Mouse (Mus musculus): ENCODE measurements around the gene Cmtm4.

Cmtm4 gene

DNA sequence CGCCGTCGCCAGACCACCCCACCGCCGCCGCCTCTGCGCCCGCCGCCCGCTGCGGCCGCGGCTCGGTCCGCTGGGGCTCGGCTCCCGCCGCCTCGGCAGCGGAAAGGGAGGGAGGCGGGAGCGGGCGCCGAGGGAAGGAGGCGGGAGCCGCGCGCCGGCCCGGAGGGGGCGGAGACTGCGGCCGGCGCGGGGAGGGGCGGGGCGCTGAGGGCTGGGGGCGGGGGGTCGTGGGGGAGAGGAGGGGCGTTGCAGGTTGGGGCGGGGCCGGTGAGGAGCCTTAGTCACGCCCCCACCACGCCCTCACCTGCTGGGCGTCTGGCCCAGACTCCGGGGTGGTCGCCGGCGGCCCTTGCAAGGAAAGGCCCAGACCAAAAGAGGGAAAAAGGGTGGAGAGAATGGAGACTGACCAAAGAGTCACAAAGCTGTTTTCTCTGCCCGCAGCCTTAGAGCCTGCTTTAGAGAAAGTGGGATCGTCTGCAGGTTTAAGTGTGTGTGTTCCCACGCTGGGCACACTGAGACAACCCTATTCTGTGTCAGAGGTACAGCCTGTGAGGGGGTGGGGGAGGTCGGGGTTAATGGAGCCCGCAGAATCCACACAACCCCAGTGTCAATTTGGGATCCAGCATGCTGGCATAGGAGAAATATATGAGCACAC is at the start of gene Cmtm4:
Cmtm4 (minus strand) TSS at position 105 of the 655 bp plus-strand sequence.
- peak; percentile 47 for DNase-seq (ENCODE audit: low spot score)

DNA sequence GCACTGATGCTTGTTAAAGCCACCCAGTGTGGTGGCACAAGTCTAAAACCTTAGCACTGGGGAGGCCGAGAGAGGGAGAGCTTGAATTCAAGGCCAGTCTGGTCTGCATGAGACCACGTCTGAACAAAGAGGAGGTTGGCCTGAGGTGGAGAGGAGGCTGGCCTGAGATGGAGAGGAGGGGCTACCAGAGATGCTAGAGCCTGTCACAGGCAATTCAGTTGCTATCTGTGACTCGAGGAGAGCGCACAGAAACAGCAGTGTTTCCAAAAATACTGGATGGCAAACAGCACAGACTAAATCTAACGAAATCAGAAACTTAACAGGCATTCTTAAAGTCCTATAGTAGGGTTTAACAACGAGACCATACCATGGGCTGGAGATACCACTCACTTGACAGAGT is 49.6 kb upstream of the Cmtm4 start:
- no peak for DNase-seq (ENCODE audit: low spot score)

DNA sequence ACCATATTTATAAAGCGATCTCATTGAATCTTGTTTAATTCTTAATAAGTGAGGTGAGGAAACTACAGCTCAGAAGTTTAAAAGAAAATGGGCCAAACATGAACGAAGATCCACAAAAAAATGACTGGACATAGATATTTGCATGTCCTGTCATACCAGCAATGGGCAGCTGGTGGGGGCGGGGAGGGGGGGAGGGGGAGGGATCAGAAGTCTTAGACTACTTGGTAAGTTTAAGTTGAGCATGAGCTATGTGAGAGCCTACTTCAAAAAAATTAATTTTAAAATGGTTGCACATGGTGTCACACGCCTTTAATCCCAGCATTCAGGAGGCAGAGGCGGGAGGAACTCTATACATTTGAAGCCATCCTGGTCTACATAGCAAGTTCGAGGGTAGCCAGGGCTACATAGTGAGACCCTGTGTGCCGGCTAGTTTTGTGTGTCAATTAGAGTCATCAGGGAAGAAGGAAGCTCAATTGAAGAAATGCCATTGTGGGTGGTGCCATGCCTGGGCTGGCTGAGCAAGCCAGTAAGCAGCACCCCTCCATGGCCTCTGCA is 47.6 kb upstream of the Cmtm4 start:
- no peak for DNase-seq (ENCODE audit: low spot score)

DNA sequence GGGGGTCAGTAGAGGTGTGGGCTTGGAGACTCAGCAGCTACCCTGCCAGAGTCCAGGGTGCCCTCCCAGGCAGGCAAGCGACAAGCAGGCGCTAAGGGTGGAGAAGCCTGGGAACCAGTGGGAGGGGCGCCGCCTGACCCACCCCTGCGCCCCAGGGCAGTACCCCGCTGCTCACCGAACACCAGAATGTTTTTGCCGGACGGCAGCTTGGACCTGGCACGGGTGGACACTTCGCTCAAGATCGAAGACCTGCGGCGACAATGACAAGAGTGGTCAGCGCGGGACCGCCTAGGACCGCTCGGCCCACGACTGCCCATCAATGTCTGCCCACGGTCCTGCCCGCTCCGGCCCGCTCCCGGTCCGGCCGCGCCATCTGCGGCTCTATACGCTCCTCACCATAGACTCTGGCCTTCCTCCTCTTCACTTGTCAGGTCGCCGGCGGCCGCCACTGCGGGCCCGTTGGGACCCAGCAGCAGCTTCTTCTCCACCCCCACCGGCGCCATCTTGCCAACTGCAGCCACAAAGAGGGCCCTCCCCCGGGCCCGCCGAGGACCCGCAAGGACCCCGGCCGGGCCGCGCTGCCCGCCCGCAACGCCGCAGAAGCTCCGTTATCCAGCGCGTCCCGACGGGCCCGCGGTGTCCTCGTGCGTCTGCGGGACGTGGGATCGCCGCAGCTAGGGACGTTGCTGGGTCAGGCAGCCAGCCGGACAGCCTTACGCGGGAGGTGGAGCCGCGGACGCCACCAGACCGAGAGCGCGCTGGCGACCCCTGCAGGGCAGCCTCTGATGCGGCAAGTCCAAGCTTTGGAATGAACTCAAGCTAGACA is 46.9 kb upstream of the Cmtm4 start, which contains the start of gene Dync1li2:
Dync1li2 (minus strand) TSS at position 749 of the 826 bp plus-strand sequence.
- peak; percentile 91 for DNase-seq (ENCODE audit: low spot score)

DNA sequence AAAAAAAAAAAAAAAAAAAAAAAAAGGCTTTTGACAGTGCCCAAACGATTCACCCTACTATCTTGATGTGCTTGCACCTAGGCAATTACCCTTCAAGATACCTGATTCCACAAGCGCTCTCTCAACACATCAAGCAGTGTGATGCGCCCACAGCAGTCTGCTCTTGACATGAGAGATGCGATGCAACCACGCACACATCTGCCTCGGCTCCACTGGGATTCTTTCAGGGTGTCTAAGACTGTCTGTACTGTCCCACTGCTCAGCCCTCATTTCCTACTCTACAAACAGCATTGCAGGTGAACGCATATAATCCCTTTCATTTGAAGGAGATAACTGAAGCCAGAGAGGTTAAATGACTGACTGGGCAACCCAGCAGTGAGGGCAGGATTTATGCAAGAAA is 46.0 kb upstream of the Cmtm4 start:
- no peak for DNase-seq (ENCODE audit: low spot score)

DNA sequence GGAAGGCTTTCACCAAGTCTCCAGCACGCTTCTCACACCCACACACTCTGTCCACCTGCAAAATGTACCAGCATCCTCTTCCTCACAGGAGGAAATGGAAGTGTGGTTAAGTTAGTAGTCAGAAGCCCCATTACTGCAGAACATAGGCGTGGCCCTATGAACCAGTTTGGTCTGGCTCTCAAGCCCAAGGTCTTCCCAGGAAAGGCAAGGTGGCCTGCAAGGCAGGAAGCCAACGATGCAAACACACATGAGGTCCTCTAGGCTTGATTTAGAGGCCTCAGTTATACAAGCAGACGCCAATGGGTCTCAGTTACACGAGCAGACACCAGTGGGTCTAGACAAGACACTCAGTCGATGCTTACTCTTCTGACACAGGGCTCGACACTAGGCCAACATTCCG is 43.9 kb upstream of the Cmtm4 start:
- no peak for DNase-seq (ENCODE audit: low spot score)

DNA sequence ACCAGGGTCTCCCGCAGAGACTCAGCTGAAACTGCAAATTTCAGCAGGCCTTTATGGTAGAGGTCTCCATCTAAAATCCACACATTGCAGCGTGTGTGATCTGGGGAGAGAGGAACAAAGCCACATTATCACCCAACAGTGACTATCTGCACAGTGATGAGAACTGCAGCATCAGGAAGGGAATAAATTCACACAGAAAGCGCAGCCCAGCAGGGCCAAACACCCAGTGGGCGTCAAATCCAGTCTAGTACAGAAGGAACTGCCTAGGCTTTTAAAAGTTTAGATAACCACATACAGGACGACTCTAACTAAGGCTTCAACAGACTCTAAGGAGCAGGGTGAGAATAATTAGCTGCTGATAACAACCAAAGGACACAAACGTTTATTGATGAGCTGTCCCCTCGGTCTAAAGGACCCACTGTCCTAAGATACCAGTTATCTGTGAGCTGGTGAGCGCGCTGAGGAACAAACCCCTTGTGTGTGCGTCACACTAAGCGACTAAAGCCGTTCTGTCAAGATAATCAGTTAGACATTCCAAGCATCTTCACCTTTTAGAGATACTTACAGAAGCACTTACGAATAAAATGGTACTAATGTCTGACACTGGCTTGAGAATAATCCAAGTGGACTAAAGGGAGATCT is 42.0 kb upstream of the Cmtm4 start:
- DNase-seq (ENCODE audit: low spot score) = no peak

DNA sequence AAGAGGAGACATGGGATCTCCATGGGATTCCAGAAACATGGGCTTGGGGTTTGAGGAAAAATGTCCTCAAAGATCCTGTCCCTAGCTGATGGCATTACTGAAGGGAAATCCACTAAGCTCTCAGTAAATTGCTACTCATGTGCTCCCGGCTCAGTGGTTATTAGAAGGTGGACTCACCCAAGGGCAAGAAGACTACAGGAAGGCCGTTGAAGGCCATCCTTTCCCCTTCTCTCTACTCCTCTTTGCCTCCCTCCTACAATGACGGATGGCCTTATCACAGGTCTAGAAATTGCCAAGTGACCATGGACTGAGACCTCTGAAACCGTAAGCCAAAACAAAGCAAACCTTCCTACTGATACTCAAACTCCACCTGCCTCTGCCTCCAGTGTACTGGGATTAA is 41.0 kb upstream of the Cmtm4 start:
- DNase-seq (ENCODE audit: low spot score) = no peak

DNA sequence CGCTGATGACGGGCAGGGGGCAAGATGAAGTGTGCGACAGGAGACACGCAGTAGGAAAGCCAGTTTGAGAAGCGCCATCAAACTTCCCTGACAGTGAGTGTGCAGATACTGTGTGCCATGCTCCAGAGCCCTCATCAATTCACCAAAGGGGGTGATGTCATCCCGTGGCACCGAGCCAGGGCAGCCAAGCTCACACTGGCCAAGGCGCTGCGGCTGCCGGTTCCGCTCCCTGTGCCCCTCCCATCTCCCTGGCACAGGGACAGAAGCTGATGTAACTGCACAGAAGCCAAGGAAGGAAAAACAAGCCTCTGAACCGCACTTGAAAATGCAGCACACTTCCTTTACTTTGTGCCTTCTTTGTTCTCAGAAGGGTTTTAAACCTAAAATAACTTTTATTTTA is 40.4 kb upstream of the Cmtm4 start:
- peak; percentile 98 for DNase-seq (ENCODE audit: low spot score)

DNA sequence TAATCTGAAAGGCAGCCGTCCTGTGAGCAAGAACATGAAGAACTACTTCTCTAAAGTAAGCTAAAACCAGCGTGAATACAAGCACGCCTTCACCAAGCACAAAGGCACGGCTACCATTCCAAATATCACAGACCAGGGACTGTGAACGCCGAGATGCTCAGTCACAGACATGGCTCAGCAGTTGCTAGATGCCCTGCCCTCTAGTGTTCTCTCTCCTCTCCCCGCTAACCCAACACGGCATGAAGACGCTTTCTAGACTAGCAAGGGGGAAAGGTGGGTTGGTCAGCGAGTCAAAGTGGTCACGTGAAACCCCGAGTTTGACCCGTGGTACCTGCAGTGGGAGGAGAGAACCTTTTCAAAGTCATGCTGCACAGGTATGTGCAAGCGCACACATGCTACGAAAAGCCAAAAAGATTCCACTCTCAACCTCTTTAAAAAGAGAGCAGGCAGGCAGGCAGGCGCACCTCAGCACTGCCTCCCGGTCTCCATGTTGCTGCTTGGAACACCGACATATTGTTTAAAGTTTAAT is 39.3 kb upstream of the Cmtm4 start:
- no peak for DNase-seq (ENCODE audit: low spot score)

DNA sequence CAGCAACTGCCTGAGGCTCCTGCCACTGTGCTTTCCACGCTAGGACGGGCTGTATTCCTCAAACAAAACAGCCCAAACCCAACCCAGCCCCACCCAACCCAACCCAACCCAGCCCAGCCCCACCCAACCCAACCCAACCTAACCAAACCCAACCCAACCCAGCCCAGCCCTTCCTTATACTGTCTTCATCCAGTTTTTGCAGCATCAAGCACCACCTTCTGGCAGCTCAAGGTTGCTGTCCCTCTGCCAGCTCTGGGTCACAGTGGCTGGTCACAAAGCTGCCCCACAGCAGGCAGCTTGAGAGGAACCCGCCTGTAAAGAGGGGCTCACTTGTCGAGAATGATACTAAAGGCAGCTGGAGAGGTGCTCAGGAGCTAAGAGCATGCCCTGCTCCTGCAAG is 38.7 kb upstream of the Cmtm4 start:
- no peak for DNase-seq (ENCODE audit: low spot score)

DNA sequence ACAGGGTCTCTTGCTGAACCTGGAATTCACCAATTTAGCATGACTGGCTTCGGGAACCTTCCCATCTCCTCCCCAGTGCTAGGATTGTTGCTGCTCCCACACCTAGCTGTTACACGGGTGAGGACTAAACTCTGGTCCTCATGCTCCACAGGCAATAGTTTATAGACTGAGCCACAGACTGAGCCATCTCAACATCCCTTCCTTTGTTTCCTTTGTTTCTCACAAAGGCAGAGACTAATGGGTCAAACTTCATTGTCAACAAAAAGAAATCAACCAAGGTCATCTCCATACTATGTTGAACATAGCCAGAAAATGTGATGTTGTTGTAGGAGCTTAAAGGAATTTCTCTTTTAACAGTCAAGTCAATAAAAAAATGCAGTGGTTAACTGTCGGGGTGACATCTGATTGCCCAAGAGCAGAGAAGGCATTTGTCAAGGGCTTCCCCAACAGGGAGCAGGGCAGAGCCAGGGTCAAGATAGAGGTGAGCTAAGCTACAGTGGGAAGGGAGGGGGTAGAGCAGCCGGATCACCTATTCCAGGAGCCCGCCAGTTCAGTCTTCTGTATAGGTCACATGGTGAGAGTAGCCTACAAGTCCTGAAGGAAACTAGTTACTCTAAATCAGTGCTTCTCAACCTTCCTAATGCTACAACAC is 37.7 kb upstream of the Cmtm4 start:
- no peak for DNase-seq (ENCODE audit: low spot score)

DNA sequence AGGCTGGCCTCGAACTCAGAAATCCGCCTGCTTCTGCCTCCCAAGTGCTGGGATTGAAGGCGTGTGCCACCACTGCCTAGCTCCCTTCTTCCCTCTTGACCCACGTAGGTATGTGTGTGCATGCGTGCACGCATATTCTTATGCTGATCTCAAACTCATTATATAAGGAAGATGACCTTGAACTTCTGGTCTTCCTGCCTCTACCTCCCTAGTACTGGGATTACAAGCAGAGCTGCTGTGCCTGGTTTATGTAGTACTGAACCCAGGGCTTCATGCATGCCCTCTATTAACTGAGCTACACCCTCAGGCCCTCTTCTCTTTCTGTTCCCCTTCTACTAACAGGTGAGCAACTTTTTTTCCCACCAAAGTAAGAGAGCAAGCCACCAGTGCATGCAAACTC is 37.0 kb upstream of the Cmtm4 start:
- no peak for DNase-seq (ENCODE audit: low spot score)

DNA sequence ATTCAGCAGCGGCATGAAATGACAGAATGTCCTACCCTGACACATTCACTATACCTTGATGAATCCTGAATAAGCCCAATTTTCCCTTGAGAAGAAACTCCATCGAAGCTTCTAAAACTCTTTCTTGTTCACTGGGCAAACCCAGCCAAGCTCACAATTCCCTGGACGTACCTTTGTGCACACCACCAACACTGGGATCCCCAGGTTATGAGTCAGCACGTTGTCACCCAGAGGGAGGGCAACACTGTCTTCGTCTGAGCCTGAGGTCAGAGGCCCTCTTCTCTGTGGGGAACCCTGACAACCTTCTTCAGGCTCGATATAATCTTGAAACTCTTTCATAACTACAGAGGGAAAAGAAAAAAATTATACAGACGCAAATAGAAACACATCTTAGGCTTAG is 34.6 kb upstream of the Cmtm4 start:
- no peak for DNase-seq (ENCODE audit: low spot score)

DNA sequence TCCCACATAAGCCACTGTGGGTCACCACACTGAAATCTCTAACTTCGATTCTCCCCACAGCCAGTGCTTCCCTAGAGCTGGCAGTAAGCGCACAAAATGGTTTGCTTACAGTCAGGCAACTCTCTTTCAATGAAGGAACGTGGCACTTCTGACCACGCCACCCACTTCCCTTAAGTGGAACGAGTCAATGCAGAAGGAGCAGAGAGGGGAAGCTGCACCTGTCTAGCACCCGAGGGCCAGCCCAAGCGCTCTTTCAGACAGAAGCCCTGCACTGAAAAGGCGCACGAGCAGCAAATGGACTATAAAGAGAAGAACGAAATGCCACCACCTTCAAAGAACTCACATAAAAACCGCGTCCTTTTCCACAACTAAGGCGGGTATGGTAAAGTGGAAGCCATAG is 32.1 kb upstream of the Cmtm4 start:
- no peak for DNase-seq (ENCODE audit: low spot score)

DNA sequence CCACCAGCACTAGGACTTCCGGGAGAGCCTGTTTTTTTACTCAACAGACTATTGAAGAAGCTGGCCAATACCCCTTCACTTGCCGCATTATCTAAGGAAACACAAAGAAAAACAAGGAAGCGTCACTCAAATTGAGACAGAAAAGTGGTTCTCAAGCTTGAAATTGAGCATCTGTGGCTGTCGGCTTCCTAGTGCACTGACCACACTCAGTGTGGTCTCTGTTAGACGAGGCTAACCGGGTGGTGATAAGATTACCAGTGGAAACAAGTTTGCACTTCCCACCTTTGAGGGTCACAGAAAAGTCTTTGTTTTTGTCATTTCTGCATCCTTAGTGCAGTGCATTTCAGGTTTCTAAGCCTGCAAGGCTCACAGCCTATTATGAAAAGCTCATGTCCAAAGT is 26.7 kb upstream of the Cmtm4 start:
- no peak for DNase-seq (ENCODE audit: low spot score)

DNA sequence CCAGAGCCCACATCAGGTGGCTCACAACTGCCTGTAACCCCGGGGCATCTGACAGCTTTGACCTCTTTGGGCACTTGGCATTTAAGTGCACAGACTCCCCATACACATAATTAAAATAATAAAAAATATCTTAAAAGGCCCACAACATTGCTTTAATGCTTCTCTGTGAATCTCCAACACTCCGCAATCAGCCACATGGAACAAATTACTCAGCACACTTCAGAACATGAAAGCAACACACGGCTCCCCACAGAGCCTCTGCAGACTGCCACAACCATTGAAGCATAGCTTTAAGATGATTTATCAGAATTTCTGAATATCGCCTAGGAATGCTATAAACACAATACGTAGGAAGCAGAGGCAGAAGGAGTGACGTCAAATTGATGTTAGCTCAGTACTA is 20.4 kb upstream of the Cmtm4 start:
- no peak for DNase-seq (ENCODE audit: low spot score)

DNA sequence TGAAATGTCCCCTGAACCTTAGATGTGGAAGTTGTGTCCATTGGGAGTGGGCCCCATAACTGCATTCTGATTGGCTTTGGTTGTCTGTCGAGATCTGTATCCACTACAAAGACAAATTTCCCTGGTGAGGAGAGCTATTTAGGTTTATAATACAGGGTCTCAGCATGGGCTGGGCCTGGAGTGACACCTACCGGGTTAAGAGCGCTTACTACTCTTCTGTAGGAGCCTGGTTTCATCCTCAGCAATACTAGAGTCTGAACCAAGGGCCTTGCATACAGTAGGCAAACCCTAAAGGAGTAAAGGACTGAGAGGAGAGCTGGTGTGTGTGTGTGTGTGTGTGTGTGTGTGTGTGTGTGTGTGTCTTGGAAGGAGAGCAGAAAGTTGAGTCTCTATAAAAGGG is 18.6 kb upstream of the Cmtm4 start:
- no peak for DNase-seq (ENCODE audit: low spot score)

DNA sequence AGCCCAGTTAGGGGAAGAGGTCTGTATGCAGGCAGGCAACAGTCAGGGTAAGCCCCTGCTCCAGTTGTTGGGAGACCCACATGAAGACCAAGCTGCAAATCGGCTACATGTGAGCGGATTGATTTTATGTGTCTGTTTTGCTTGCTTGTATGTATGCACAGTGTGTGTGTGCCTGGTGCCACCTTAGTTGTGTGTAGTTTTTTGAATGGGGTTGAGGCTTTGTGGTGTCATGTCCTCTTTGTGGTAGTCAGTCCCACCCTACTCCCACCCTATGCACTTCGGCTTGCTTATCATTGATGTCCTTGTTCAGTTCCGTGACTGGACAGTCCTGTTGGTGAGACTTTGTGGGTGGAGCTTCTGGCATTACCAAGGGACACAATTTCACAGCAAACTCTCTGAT is 18.2 kb upstream of the Cmtm4 start:
- no peak for DNase-seq (ENCODE audit: low spot score)

DNA sequence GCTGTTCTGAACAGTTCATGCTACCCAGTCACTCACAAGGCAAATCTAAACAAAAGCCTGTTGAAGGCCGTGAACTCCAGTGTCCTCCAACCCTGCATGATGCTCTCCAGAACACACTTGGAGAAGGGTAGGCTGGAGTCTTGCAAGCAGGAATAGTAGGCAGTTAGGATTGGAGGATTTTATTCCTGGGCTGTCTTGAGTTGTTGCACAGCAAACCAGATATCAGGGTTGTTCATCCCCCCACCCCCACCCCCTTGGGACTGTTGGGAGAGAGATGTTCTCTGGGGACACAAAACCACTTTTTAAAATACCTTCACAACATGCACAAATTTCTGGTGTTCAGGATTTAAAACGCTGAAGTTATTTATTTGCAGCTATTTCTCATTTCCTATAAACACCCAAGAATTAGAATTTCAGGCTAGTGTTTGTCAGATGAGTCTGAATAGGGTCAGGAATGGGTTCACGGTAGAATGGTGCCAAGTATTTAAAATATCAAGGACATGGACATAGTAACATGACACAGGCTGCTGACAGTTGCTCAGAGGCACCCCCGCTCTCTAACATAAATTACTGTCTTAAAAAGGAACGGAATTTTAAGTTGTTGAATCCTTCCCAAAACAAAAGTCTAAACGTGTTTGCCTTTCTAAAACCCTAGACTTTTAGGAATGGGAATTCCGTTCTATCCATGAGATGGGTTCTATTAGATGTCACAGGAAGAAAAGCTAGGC is 17.4 kb upstream of the Cmtm4 start:
- no peak for DNase-seq (ENCODE audit: low spot score)

DNA sequence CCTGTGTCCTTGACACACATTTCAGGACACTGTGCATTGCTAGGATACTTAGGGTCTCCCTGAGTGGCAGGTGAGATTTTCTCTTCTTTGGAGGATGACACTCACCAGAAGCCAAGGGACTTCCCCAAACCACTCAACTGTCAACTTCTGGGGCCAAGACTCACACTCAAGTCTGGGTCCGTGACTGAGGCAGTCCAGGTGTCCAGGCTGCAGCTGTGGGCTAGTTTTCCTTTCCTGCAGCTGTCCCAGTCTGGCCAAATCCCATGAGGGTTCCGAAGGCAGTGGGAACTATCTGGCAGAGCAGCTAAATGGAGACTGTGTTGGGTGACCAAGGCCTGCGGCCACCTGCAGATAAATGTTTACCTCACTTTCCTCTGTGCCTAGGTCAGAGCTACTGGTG is 16.4 kb upstream of the Cmtm4 start:
- no peak for DNase-seq (ENCODE audit: low spot score)

Data from lung, postnatal 25 days (tissue).